Mouse (Mus musculus) limb, embryonic 15.5 days (tissue): ENCODE data around the gene Tpcn2. TPM values are rescaled to one million over a fixed set of nuclear protein-coding genes. Genes with fewer than 3 reads are reported as not detected.

Experiments used
- ATAC-seq: fragments of 200-750 bp; cut with Nextera tagmentation; 2 replicates; pipeline ENCODE4 v1.8.0; 2017; ENCODE audit warnings: low read depth, moderate TSS enrichment; ENCODE audit not compliant: insufficient number of reproducible peaks, low FRiP score, low TSS enrichment
- H3K27ac ChIP-seq: fragments of 300-500 bp; sonication (generic); 2 replicates; pipeline ENCODE4 v1.5.1; 2015; ENCODE audit warnings: moderate library complexity, mild to moderate bottlenecking, inconsistent platforms
- H3K27me3 ChIP-seq: fragments of 300-500 bp; sonication (generic); 2 replicates; pipeline ENCODE4 v1.6.1; 2015; ENCODE audit warnings: inconsistent platforms
- H3K36me3 ChIP-seq: fragments of 300-500 bp; sonication (generic); 2 replicates; pipeline ENCODE4 v1.6.1; 2015; ENCODE audit warnings: inconsistent platforms
- H3K4me1 ChIP-seq: fragments of 300-500 bp; sonication (generic); 2 replicates; pipeline ENCODE4 v1.6.1; 2015; ENCODE audit warnings: inconsistent platforms
- H3K4me2 ChIP-seq: fragments of 300-500 bp; sonication (generic); 2 replicates; pipeline ENCODE4 v1.6.1; 2015; ENCODE audit warnings: mild to moderate bottlenecking, inconsistent platforms
- H3K4me3 ChIP-seq: fragments of 300-500 bp; sonication (generic); 2 replicates; pipeline ENCODE4 v1.5.1; 2015; ENCODE audit warnings: mild to moderate bottlenecking, inconsistent platforms
- H3K9ac ChIP-seq: fragments of 300-500 bp; sonication (generic); 2 replicates; pipeline ENCODE4 v1.6.1; 2015; ENCODE audit warnings: inconsistent platforms
- H3K9me3 ChIP-seq: fragments of 300-500 bp; sonication (generic); 2 replicates; pipeline ENCODE4 v1.6.1; 2016; ENCODE audit warnings: inconsistent platforms
- WGBS: fragments of 180-500 bp; shearing (Covaris S2); methylation state at CpG from one replicate; pipeline ENCODE4 v1.1.7; 2015; 5-methylcytosine and 5-hydroxymethylcytosine counted together
- polyA plus RNA-seq: library from polyadenylated mRNA; unstranded; fragments of >200 nt; fragmentation: Nextera tagmentation; extraction: Ambion mirVana; gene quantifications from 2 replicates; pipeline ENCODE4 v1.2.1, GENCODE M21; 2015

The Tpcn2 gene
- polyA plus RNA-seq, 1 experiment from 2014 or later: 10.8 TPM

GRCm38 (mm10) chr7:145208006-145208405 is 75.8 kb downstream of the Tpcn2 start, which contains the start of gene 1810010D01Rik:
Gene 1810010D01Rik, minus strand, starts transcription at chr7:145208119.
- H3K9ac ChIP-seq: no peak within 1 kb of the TSS

GRCm38 (mm10) chr7:145206801-145207200 is 77.0 kb downstream of the Tpcn2 start:
- ATAC-seq: no peak
- 63% methylated on average over 6 of the region's 6 CpGs for WGBS

More at GRCm38 (mm10) chr7:145208006-145208405, 75.8 kb downstream of the Tpcn2 start, which contains the start of gene 1810010D01Rik:
- H3K9me3 ChIP-seq: no peaks in the 10 kb centered on the region
- no peak for ATAC-seq
- WGBS: 93% methylated on average over 4 of the region's 4 CpGs
- no peaks in the 10 kb centered on the region for H3K27me3 ChIP-seq
- peaks cover 47% of the 10 kb centered on the region for H3K4me1 ChIP-seq
- H3K36me3 ChIP-seq: no peaks in the 10 kb centered on the region
- H3K4me3 ChIP-seq: no peak within 1 kb of the TSS
- H3K27ac ChIP-seq: peak within 1 kb of the TSS; percentile 93
- H3K4me2 ChIP-seq: no peak within 1 kb of the TSS

GRCm38 (mm10) chr7:145206056-145206610 is 77.7 kb downstream of the Tpcn2 start:
- Histone ChIP-seq H3K4me3 (peak overlapping the region; percentile 12; the same call in 1 of the 2 replicates), H3K4me1 (peaks cover 33% of the 10 kb centered on the region), H3K9ac (peak overlapping the region; percentile 47), H3K27me3 (no peaks in the 10 kb centered on the region), H3K9me3 (no peaks in the 10 kb centered on the region), H3K27ac (peak overlapping the region; percentile 93), H3K36me3 (no peaks in the 10 kb centered on the region), H3K4me2 (peak overlapping the region; percentile 45)
- ATAC-seq: peak; percentile 78
- WGBS: 3% methylated on average over 34 of the region's 34 CpGs

More at GRCm38 (mm10) chr7:145206801-145207200, 77.0 kb downstream of the Tpcn2 start:
- Histone ChIP-seq H3K9ac (peak overlapping the region; percentile 47; the same call in 1 of the 2 replicates), H3K4me1 (peaks cover 38% of the 10 kb centered on the region), H3K4me3 (no peak overlapping the region), H3K36me3 (no peaks in the 10 kb centered on the region), H3K27me3 (no peaks in the 10 kb centered on the region), H3K9me3 (no peaks in the 10 kb centered on the region), H3K27ac (peak overlapping the region; percentile 93), H3K4me2 (peak overlapping the region; percentile 45)

GRCm38 (mm10) chr7:145205363-145205902 is 78.4 kb downstream of the Tpcn2 start:
- Histone ChIP-seq H3K27ac (peak overlapping the region; percentile 93), H3K36me3 (no peaks in the 10 kb centered on the region), H3K27me3 (no peaks in the 10 kb centered on the region), H3K4me3 (no peak overlapping the region), H3K4me1 (peaks cover 28% of the 10 kb centered on the region), H3K9me3 (no peaks in the 10 kb centered on the region), H3K4me2 (no peak overlapping the region), H3K9ac (no peak overlapping the region)
- ATAC-seq: no peak
- 81% methylated on average over 4 of the region's 4 CpGs for WGBS

- no peak overlapping the region for H3K4me2 ChIP-seq
- no peak overlapping the region for H3K9ac ChIP-seq
- H3K27me3 ChIP-seq: no peaks in the 10 kb centered on the region
- H3K36me3 ChIP-seq: no peaks in the 10 kb centered on the region
- 27% methylated on average over 2 of the region's 2 CpGs for WGBS
- peak overlapping the region; percentile 82 for H3K27ac ChIP-seq
- no peaks in the 10 kb centered on the region for H3K9me3 ChIP-seq
- ATAC-seq: no peak
- H3K4me1 ChIP-seq: peaks cover 42% of the 10 kb centered on the region
- H3K4me3 ChIP-seq: no peak overlapping the region
Observed at GRCm38 (mm10) chr7:145199711-145200110, 84.1 kb downstream of the Tpcn2 start.

GRCm38 (mm10) chr7:145198223-145198714 is 85.5 kb downstream of the Tpcn2 start:
- Histone ChIP-seq H3K36me3 (no peaks in the 10 kb centered on the region), H3K4me3 (no peak overlapping the region), H3K4me2 (0 out of 2 replicates have a peak overlapping the region, but pooled peaks have one; percentile 3), H3K27me3 (no peaks in the 10 kb centered on the region), H3K9ac (no peak overlapping the region), H3K9me3 (no peaks in the 10 kb centered on the region), H3K27ac (peak overlapping the region; percentile 82), H3K4me1 (peaks cover 51% of the 10 kb centered on the region)
- 18% methylated on average over 4 of the region's 4 CpGs for WGBS
- peak; percentile 17; the same call in 1 of the 2 replicates for ATAC-seq

GRCm38 (mm10) chr7:145197711-145198110 is 86.1 kb downstream of the Tpcn2 start:
- peak overlapping the region; percentile 82 for H3K27ac ChIP-seq
- H3K27me3 ChIP-seq: no peaks in the 10 kb centered on the region
- peaks cover 54% of the 10 kb centered on the region for H3K4me1 ChIP-seq
- H3K9me3 ChIP-seq: no peaks in the 10 kb centered on the region
- no peak overlapping the region for H3K4me2 ChIP-seq
- H3K36me3 ChIP-seq: no peaks in the 10 kb centered on the region
- H3K9ac ChIP-seq: no peak overlapping the region
- H3K4me3 ChIP-seq: no peak overlapping the region
- ATAC-seq: no peak
- 49% methylated on average over 3 of the region's 3 CpGs for WGBS

- H3K27ac ChIP-seq: 0 out of 2 replicates have a peak overlapping the region, but pooled peaks have one; percentile 43
- no peaks in the 10 kb centered on the region for H3K27me3 ChIP-seq
- WGBS: 62% methylated on average over 3 of the region's 3 CpGs
- H3K4me2 ChIP-seq: no peak overlapping the region
- no peak for ATAC-seq
- peaks cover 57% of the 10 kb centered on the region for H3K4me1 ChIP-seq
- H3K9ac ChIP-seq: no peak overlapping the region
- H3K4me3 ChIP-seq: no peak overlapping the region
- no peaks in the 10 kb centered on the region for H3K36me3 ChIP-seq
- no peaks in the 10 kb centered on the region for H3K9me3 ChIP-seq
Observed at GRCm38 (mm10) chr7:145197042-145197441, 86.8 kb downstream of the Tpcn2 start.

- H3K4me1 ChIP-seq: peaks cover 57% of the 10 kb centered on the region
- WGBS: 90% methylated on average over 6 of the region's 6 CpGs
- no peaks in the 10 kb centered on the region for H3K36me3 ChIP-seq
Observed at GRCm38 (mm10) chr7:145196340-145196739, 87.5 kb downstream of the Tpcn2 start.

GRCm38 (mm10) chr7:145195186-145195927 is 88.5 kb downstream of the Tpcn2 start:
- ATAC-seq: peak; percentile 16; the same call in 1 of the 2 replicates
- 40% methylated on average over 5 of the region's 5 CpGs for WGBS
- Histone ChIP-seq H3K9ac (no peak overlapping the region), H3K36me3 (no peaks in the 10 kb centered on the region), H3K9me3 (no peaks in the 10 kb centered on the region), H3K4me3 (no peak overlapping the region), H3K4me1 (peaks cover 57% of the 10 kb centered on the region), H3K27me3 (no peaks in the 10 kb centered on the region), H3K4me2 (no peak overlapping the region), H3K27ac (peak overlapping the region; percentile 81)

More at GRCm38 (mm10) chr7:145196340-145196739, 87.5 kb downstream of the Tpcn2 start:
- Histone ChIP-seq H3K4me3 (no peak overlapping the region), H3K4me2 (no peak overlapping the region), H3K9ac (no peak overlapping the region), H3K27ac (0 out of 2 replicates have a peak overlapping the region, but pooled peaks have one; percentile 43), H3K27me3 (no peaks in the 10 kb centered on the region), H3K9me3 (no peaks in the 10 kb centered on the region)
- no peak for ATAC-seq

GRCm38 (mm10) chr7:145194455-145195161 is 89.2 kb downstream of the Tpcn2 start:
- no peak overlapping the region; the same call in 1 of the 2 replicates for H3K4me2 ChIP-seq
- ATAC-seq: peak; percentile 48; the same call in 1 of the 2 replicates
- H3K9me3 ChIP-seq: no peaks in the 10 kb centered on the region
- H3K9ac ChIP-seq: no peak overlapping the region
- H3K4me3 ChIP-seq: no peak overlapping the region
- 35% methylated on average over 3 of the region's 3 CpGs for WGBS
- H3K36me3 ChIP-seq: no peaks in the 10 kb centered on the region
- peaks cover 54% of the 10 kb centered on the region for H3K4me1 ChIP-seq
- H3K27me3 ChIP-seq: no peaks in the 10 kb centered on the region
- H3K27ac ChIP-seq: peak overlapping the region; percentile 81
